Mouse (Mus musculus): ENCODE results near the gene Myh7.
A peak's percentile ranks its signal among the peaks of the same experiment; 100 is the strongest.

The Myh7 gene

GRCm38 (mm10) chr14:54941024-54941978 lies 53.1 kb downstream of the Myh7 start:
- DNase-seq, result no peak

DNA sequence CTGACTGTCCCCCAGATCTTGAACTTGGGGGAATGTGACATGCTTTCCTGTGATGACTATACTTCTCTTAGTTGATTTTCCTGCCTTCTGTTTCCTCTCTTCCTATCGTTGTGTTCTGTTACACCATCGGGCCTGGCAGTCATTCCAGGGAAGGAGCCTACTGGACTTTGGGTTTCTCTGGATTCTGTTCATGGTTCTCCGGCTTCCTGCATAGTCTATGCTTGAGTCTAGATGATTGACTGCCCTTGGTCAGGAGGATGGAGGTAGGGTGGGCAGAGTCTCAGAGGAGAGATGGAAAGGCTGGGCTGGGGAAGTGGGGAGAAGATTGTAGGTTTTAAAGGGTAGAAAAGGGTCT lies 54.3 kb downstream of the Myh7 start:
- DNase-seq, result no peak

DNA sequence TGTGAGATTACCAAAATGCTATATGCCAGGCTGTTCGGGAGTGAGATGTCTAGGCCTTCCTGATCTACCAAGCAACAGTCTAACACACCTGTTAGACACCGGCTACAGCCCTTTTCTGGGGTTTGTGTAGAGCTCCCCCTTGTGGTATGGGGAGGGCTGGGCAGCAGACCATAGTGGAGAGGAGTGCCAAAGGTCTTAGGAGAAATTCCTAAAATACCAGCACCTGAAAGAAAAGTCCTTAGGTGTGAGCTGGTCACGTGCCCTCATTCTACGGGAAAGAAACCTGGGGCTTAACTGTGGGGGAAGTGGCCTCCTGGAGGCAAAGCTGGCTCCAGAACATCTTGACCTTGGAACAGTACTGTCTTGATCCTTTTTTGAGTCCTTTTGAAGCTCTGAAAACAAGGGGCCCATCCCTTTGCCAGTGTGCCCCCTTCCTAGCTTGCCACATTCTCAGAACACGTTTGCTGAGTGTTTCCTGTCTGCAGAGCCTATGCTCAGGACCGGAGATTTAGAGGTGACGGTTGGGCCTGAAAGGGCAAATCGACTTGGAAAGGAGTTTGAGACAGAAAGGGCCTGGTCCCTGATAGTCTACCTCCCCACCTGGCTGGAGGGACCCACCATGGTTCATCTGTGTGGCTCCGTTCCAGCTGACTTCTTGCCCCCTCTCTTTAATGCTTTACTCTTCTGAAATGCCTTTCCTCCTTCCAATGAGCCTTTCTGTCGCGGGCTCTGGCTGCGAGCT lies 54.8 kb downstream of the Myh7 start:
- peak; percentile 50 for DNase-seq

- no peak for DNase-seq
These were observed 55.8 kb downstream of the Myh7 start for GRCm38 (mm10) chr14:54938431-54939219.

DNA sequence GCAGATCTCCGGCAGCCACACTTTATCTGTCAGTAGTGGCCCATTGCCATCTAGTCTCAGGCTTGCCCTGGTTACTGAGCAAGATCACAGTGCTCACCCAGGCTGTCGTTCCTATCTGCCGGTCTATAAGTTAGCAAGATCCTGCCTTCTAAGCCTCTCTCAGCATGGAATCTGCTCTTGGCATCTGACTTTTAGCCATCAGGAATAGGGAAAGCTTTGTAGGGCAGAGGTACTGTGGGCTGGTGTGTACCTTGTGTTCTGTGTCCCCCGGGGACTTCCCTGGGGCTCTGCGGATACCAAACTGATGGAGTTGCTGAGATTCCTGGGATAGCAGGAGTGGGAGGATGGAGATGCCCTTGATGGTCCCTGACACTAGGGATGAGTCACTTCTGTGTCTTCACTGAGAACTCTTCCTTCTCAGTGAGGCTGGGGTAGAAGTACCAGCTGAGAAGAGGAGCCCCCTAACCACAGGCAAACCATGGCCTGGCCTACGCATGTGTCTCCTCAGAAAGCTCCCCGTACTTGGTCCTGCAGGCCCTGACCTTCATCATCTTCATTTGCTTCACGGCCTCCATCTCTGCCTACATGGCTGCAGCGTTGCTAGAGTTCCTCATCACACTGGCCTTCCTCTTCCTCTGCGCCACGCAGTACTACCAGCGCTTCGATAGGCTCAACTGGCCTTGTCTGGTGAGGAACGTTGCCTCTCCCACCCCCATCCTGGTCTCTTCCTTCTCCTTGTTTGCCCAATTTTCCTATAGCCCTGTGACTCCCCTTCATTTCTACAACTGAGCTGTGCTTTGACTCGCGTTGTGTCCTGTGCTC lies 56.9 kb downstream of the Myh7 start:
- DNase-seq, result no peak

GRCm38 (mm10) chr14:54936831-54937160 lies 57.6 kb downstream of the Myh7 start:
- DNase-seq, result no peak

- DNase-seq, result peak; percentile 34
These were observed 58.3 kb downstream of the Myh7 start, which contains the start of gene Cmtm5 for GRCm38 (mm10) chr14:54935904-54936830. Gene Cmtm5 (plus strand): TSS chr14:54936261.

DNA sequence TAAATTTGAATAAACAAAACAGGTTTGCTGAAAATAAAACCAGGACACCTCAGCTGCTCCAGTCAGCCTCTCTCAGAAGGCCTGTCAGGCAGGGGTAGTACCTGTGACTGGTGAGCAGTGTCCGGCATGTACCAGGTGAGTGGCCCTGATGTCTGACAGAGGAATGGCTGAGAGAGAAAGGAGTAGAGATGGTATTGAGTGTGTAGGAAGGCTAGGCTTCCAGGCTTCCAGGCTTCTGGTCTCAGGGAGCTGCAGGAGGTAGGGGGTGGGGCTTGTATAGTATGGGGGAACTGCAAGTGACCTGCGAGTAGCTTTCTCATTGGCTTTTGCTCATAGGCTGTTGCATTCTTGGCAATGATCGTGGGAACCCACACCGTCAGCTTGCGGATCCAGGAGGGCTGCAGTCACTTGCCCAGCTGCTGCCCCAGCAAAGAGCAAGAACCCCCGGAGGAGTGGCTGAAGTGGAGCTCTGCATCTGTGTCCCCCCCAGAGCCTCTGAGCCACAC lies 61.7 kb downstream of the Myh7 start, which contains the start of gene Il25:
TSS of gene Il25 (plus strand) at position 51 of the 506 bp plus-strand sequence.
- no peak for DNase-seq

DNA sequence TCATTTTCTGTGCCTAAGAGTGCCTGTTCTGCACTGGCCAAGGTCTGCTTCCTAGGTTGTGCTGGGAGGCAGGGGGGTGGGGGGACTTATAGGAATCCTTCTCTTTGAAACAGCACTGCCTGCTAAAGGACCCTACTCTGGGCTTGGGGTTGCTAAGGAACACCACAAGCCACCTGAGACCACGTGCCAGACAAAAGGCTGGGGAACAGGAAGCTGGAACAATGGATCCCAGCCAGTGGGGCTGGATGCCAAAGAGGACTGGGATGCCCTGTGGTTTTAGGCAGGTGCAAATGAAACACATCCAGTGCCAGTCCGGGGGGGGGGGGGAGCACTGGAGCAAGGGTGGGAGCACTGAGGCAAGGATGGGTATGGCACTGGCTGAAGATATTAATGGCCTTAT lies 64.0 kb downstream of the Myh7 start:
- DNase-seq, result no peak

- DNase-seq, result no peak
These were observed 64.6 kb downstream of the Myh7 start for GRCm38 (mm10) chr14:54929801-54930200.

DNA sequence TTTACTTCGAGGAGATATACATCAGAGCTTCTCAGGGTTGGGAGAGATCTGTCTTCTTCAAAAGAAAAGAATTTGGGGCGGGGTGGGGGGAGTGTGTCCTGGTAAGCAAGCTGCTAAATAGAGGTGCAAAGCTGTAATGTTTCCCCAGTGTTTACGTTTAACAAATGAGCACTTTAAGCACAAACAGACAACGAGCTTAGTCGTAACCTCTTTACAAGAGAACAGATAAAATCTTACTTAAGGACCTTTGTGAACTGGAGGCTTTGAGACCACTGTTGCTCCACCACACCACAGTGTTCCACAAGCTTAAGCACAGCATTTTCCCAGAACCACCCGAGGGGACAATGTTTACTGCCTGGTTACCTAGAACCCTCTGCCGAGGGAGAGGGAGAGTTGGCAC lies 67.1 kb downstream of the Myh7 start:
- no peak for DNase-seq

DNA sequence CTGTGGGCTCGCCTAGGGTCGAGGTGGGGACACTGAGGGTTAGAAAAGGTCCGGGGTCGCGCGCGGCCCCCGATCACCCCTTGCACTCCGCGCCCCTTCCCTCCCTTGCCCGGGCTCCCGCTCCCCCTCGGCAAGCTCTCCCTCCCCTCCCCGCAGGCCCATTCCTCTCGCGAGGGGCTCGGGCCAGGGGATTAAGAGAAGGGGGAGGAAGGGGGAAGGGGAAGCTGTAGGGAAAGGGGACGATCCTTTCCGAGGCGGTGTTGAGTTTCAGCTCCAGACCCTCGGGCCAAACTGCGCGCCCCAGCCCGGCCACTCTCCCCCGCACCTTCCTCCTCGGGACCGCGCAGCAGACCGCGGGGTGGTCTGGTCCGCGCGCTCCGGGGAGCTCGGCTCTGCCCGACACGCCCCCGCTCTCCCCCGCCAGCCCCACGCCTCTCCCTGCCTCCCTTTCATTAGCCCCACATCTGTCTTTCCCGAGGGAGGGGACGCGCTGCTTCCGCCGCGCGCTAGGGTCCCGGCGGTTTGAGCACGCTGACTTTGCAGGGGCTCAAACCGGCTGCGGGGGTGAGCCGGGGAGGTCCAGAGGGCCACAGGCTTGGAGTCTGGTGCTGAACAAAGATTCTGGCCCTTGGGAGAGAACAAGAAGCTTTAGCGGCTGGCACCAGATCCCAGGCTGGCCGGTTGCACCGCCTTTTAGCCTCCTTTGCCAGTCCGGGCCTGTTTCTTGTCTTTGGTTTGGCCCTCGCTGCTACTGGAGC lies 67.8 kb downstream of the Myh7 start:
- no peak for DNase-seq

DNA sequence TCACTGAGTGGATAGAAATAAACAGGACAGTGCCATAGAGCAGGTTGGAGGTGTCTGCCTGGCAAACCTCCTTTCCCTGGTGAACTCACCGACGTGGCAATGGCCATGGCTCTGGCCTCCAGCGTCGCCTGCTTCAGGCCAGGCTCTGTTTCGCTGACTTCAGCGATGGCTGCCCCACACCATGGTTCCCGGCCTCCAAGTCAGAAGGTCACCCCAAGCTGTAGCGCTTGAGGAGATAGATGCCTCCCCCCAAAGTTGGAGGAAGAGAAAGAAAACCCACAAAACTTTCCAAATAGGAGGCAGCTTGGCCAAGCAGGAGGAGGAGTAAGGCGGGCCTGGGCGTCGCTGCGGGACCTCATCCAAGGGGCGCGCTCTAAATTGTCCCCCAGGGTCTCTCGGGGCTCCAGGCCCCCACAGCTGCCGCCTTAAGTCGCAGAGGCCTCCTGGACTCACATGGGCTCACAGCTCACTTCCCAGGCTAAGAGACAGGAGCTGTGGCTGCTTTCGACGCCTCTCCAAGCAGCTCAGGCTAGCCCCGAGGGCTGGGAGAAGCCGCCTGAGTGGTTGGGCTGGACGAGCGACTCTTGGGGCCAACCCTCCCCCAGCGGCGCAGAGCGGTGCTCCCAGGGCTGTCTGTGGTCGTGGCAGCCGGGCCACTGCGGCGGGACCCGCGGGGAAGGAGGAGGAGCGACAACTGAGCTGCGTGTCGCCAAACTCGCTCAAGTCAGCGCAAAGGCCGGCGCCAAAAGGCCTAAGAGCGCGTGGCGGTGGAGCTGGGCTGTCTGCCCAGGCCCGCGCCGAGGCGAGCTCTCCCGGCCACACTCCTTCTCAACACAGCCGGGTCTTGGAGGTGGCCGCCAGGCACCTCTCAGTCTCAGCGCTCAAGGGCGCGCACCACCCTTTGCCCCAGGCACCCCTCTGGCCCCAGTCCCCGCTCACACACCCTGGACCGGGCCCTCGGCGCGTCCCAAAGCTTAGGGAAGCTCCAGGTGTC lies 68.8 kb downstream of the Myh7 start, which contains the start of gene Efs:
TSS of gene Efs (minus strand) at position 778 of the 994 bp plus-strand sequence.
- peak; percentile 35 for DNase-seq

DNA sequence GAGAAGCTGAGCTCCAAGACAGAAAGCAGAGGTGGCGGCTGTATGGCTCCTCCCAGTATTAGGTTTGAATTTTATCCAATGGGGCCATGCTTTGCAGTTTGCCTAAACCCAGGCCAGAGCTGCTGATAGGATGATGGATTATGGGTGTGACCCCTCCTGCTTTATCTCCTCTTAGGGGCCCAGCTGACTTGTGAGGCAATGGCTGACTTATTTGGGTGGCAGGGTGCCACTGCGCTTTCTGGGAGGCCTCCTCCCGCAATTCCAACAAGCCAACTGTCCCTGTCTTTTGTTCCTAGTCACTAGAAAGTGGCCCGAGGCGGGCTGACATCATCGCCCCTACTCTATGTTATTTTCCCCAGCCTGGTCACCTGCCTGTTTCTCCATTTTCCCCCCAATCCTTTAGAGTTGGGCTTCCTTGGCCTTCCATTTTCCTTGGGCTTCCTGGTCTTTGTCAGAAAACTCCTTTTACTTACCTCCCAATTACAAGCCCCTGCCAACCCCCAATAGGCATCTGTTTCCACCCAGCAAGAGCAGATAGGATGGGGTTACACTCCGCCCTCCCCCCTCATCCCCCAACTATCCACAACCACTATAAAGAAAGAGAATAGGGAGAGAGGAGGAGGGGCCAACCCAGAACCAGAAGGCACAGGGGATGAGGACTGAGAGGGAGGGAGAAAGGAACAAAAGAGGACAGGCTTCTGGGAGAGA lies 69.6 kb downstream of the Myh7 start:
- no peak for DNase-seq
